Mouse (Mus musculus) embryo, embryonic 10.5 days (tissue): ENCODE data around the gene As3mt.

ENCODE experiments used
- DNase-seq: peaks from one replicate; pipeline ENCODE4 v3.0.0-alpha.2; 2015; ENCODE audit warnings: low spot score

The As3mt gene

DNA sequence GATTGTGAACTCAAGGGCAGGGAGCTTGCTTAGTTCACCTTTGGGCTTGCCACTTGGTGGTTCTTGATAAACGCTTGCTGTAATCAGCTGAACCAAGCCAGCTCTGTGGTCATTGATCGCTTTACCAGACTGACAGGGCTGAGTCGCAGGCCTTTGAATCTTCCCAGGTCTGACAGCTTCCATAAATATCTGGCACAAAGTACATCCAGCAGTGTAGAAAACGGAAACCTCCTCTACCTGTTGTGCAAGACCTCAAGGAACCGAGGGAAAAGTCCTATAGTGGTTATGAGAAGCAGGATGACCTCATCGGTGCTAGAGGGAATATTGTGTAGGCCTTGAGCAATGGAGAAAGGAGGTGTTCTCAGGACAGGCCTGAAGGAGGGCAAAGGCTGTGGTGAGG lies 77.2 kb downstream of the As3mt start:
- DNase-seq: no peak

GRCm38 (mm10) chr19:46785633-46786032 lies 78.4 kb downstream of the As3mt start:
- DNase-seq: no peak

DNA sequence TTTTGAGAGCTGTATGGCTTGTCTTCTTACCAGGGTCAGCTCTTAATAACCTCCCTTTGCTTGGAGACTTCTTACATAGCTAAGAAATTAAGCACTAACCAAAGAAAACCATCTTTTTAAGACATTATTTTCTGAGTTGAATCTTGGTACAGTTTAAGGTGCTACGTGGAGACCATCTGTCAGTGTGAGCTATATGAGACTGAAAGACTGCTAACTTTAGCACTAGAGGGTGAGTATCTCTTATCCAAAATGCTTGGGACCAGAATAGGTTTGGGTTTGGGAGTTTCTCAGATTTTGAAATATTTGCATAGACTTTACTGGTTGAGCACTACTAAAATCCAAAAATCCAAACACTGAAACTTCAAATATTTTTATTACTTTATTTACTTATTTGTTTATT lies 82.5 kb downstream of the As3mt start:
- DNase-seq: no peak
